Mouse (Mus musculus) layer of hippocampus, adult 6 months (tissue): ENCODE data around the gene 4933402E13Rik. TPM values are rescaled to one million over a fixed set of nuclear protein-coding genes. Genes with fewer than 3 reads are reported as not detected.

Source experiments
- long read RNA-seq, 2 experiments: library from polyadenylated mRNA; unstranded; transcript quantifications; one replicate each; pipeline ENCODE4 v2.0.0; 2019 to 2020
- polyA plus RNA-seq: library from polyadenylated mRNA; unstranded; fragments of <200 nt; fragmentation: Nextera tagmentation; gene quantifications from 2 replicates; pipeline ENCODE4 v1.2.3, GENCODE M21; 2021

The 4933402E13Rik gene
- polyA plus RNA-seq: not detected in 2 replicates
- long read RNA-seq, experiment 1: 0 reads
- long read RNA-seq, experiment 2: 0 reads

GRCm38 (mm10) chrX:62283199-62283598 is at the start of gene 4933402E13Rik:
Gene 4933402E13Rik (plus strand): TSS chrX:62283499.

Other genes starting within 250 kb of the 4933402E13Rik start
- gene 4931400O07Rik, start 184.5 kb downstream of the 4933402E13Rik start, polyA plus RNA-seq: not detected in 2 replicates